Mouse (Mus musculus) layer of hippocampus, postnatal 14 days (tissue): Measurements from ENCODE around the gene 4930451I11Rik. TPM values are rescaled to one million over a fixed set of nuclear protein-coding genes. Genes with fewer than 3 reads are reported as not detected.
A peak's percentile ranks its signal among the peaks of the same experiment; 100 is the strongest.

Experiments used
- DNase-seq, 2 experiments: peaks; one replicate each; pipeline ENCODE4 v3.0.0; 2021 to 2022; ENCODE audit warnings: low spot score in 2 of 2, mixed read lengths in 1 of 2
- total RNA-seq, 2 experiments: library from RNA; stranded (reverse); gene quantifications; 2 replicates each; pipeline ENCODE4 v1.2.3; 2021

The 4930451I11Rik gene
- total RNA-seq, 2 experiments from 2014 or later: not detected

DNA sequence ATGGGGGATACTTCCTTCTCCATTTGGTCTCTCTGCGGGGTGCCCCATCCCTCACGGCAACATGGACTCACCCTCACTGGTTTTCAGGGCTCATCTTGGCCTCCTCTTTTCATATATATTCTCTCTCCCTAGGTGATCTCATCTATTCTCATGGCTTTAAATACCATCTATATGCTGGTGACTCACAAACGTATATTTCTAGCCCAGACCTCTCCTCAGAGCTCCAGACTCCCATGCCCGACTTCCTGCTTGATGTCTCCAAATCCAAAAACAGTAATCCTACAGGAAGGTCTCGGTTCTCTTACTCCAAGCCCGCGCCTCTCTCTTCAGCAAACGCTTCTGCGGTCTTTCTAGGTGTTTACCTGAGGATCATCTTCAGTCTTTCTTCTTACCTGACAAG is 11.8 kb upstream of the 4930451I11Rik start:
- DNase-seq: no peak

GRCm38 (mm10) chr7:126833294-126833693 is 1.9 kb upstream of the 4930451I11Rik start:
- no peak for DNase-seq

- DNase-seq: peak; percentile 80 to 82
These were observed 678 bp upstream of the 4930451I11Rik start for GRCm38 (mm10) chr7:126832036-126832598.

- DNase-seq: no peak
These were observed 5.5 kb downstream of the 4930451I11Rik start for GRCm38 (mm10) chr7:126825952-126826351.

- DNase-seq: no peak
These were observed 6.0 kb downstream of the 4930451I11Rik start for GRCm38 (mm10) chr7:126825403-126825802.

GRCm38 (mm10) chr7:126823940-126824339 is 7.5 kb downstream of the 4930451I11Rik start:
- no peak for DNase-seq

DNA sequence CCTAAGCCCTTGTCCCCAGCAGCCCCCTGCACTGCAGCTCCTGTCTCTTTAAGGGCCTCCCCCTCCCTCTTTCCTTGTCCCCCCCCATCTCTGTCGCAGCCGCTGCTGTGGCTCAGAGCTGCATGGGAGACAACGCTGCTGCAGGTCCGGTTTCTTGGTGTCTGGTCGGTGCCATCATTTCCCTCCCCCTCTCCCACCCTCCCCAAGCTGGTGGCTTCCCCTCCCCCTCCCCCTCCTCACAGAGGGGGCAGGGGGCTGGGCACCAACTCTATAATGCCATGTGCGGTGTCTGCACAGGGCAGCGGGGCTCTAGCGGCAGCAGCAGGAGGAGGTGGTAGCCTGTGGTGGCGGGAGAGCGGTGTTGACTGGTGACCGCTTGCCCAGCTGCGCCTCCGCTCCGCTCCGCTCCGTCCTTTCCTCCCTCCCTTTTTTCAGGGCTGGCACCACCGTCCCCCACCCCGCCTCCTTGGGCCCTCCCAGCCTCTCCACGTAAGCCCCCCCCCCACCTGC is 8.2 kb downstream of the 4930451I11Rik start:
- no peak for DNase-seq

DNA sequence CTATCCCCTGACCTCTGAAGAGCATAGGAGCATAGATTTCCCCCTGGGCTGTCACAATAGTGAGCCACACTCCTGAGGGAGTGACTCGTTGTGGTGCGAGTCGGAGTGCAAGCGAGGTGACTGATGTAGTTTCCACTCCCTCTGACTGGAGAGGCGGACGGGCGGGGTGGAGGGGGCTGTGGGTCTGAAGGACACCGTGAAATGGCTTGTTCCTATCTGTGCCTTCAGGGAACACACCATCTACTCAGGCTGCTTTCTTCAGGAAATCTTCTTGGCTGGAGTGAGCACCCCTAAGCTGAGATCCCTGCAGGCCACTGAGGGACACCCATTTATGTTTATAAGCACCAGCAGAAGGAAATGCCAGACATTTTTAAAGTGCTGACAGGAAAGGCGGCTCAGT is 8.7 kb downstream of the 4930451I11Rik start:
- no peak for DNase-seq

DNA sequence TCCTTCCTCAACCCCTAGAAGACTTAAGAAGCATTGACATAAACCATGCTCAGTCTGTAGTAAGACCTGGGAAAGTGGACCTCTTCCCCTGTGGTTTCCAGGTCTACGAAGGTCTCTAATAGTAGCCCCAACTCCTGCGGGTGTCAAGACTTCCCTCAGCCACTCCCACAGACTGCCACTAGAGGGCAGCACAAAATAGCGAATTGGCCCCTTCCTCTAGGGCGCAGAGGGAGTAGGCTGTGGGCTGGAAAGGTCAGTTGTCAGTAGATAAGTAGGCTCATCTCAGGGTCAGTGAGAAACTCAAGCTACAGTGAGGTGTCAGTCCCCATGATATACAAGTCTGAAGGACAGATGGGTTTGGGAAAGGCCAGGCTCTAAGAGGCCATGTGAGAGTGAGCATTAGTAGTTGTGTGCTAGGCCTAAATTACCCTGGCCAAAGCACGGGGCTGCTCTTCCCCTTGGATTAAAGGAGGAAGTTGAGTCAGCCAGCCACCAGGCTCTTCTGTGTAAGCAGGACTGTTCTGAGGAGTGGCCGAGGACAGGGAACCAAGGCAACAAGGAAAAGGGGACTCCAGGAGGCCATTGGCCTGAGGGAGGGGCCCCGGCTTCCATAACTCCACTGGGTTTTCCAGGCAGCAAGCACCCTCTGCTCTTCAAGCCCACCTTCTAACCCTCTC is 9.5 kb downstream of the 4930451I11Rik start:
- peak; percentile 80 for DNase-seq

- no peak for DNase-seq
These were observed 12.6 kb downstream of the 4930451I11Rik start for GRCm38 (mm10) chr7:126818818-126819217.

GRCm38 (mm10) chr7:126817595-126817994 is 13.8 kb downstream of the 4930451I11Rik start:
- no peak for DNase-seq

DNA sequence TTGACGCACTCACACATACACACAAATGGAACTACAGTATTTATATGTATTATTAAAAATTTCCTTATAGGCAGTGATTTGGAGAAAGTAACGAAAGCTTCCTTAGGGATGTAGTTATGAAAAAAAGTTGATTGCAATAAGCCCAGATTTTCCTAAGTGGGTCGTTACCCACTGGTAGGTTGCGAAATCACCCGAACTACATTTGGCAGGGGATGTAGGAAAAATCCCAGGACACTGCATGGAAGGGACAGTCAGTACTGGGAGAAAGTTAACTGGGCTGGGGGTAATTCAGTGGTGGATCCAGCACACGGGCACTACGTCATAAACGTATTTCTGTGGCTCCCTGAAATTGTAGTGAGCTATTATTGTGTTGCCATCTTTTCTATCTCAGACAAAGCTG is 14.9 kb downstream of the 4930451I11Rik start:
- no peak for DNase-seq

DNA sequence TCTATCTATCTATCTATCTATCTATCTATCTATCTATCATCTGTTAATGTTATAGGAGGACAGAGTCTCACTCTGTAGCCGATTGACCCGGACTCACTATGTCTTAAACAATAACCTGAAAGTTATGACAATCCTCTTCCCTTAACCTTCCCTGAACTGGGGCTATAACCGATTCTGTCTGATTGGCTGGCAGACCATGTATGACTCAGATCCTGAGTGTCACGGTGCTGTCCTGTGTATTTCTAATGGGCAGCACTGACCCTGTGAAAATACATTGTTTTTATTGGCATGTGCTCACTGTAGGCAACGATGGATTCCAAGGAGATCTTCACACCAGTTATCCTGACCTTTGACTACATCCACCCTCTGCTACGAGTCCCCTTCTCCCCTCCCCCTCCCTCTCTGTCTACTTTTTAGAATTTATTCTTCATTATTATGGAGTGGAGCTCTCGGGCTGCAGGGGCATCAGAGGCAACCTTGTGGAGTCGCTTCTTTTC is 15.7 kb downstream of the 4930451I11Rik start:
- DNase-seq: no peak

GRCm38 (mm10) chr7:126809723-126810369 is 21.6 kb downstream of the 4930451I11Rik start:
- DNase-seq: no peak

- peak; percentile 85 to 91 for DNase-seq
These were observed 22.6 kb downstream of the 4930451I11Rik start for GRCm38 (mm10) chr7:126808703-126809455.

DNA sequence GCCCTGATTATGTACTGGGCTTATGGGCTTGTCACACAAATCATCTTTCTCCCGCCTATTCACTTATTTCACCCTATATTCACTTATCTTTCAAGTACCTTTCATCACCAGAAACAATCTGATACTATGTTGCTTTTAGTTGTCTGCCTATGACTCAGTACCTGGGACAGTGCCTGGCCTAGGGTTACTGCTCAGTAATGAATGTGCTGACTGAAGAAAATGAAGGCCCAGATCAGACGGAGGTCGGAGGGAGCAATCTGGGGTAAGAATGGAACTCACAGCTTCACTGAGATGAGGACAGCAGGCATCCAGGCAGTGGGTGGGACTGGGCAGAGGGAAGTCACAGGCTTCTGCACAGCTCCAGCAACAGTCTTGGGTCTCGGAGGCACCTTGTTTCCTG is 24.0 kb downstream of the 4930451I11Rik start:
- DNase-seq: no peak

DNA sequence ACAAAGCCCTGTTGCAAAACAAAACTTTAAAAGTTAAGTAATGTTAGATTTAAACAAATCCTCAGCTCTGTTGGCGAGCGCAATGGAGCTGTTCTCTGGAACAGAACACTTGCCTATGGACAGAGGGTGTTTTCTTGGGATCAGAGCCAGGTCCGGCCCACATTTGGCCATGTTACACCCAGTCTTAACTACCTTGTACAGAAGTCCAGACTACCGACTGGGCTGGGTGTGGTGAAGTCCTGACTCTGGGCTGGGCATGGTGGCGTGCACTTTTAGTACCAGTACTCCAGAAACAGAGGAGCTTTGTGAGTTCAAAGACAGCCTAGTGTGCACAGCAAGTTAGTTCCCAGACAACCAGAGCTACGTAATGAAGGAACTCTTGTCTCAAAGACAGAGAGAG is 24.5 kb downstream of the 4930451I11Rik start:
- DNase-seq: no peak

DNA sequence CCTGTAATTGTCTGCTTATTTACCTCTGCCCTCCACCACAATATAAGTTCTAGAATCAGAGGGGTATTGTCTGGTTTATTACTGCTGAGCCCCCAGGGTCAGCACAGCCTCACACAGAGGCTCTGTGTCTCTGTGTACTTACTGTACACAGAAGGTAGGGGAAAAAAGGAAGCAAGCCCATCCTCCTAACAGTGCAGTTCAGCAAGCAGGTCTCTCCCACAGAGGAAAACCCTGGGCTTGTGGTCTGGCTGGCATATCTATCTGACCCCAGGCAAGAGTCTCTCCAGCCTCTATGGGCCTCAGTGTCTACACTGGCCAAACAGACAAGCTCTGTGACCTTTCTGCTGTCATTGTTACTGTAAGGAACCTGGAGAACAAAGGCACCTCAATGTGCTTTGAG is 27.7 kb downstream of the 4930451I11Rik start:
- DNase-seq: no peak

DNA sequence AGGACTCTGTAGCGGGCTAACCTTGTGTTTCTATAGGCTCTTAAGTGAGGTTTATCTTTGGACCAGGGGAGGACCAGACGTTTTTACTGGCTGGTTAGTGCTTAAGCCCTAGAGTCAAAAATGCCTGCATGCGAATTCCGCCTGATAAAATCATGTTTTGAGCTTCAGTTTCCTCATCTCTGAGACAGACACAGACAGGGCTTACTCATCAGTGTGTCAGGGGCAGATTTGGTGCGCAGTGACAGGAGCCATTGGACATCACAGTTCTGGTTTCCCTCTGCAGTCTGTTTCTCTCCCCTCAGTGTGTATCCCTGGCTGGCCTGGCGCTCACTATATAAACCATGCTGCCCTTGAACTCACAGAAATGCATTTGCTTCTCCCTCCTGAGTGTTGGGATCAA is 28.3 kb downstream of the 4930451I11Rik start:
- no peak for DNase-seq

- no peak for DNase-seq
These were observed 29.1 kb downstream of the 4930451I11Rik start for GRCm38 (mm10) chr7:126802134-126802889.

DNA sequence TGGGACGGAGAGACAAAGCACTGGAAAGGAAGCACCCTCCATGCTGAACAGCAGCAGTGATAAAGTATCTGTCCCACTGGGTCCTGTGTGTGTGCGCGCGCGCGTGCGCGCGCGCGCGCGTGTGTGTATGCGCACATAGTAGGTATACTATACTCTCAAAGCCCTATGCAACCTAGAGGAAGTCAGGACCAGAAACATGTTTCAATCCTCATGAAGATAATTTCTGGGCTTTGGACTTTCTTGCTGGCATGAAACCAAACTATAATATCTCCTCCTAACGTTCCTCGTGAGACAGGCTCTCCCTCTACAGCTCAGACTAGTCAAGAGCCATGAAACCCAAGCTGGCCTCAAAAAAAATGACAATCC is 30.4 kb downstream of the 4930451I11Rik start:
- DNase-seq: no peak
